Mouse (Mus musculus) midbrain, postnatal 0 days (tissue): ENCODE measurements around the gene Trim63. TPM values are rescaled to one million over a fixed set of nuclear protein-coding genes. Genes with fewer than 3 reads are reported as not detected.
A peak's percentile ranks its signal among the peaks of the same experiment; 100 is the strongest.

ENCODE experiments used
- ATAC-seq: fragments of 200-750 bp; cut with Nextera tagmentation; 2 replicates; pipeline ENCODE4 v1.8.0; 2017; ENCODE audit warnings: moderate number of reproducible peaks, mild to moderate bottlenecking, moderate TSS enrichment, moderate library complexity; ENCODE audit not compliant: low FRiP score
- DNase-seq: peaks from one replicate; pipeline ENCODE4 v3.0.0-alpha.2; 2015; ENCODE audit warnings: low spot score
- H3K27ac ChIP-seq: fragments of 300-500 bp; sonication (generic); 2 replicates; pipeline ENCODE4 v1.5.1; 2014; ENCODE audit warnings: low read depth, mild to moderate bottlenecking, low read length, mixed read lengths
- H3K27me3 ChIP-seq: fragments of 300-500 bp; sonication (generic); 2 replicates; pipeline ENCODE4 v1.6.1; 2014; ENCODE audit warnings: low read length, control low read depth, mixed read lengths; ENCODE audit not compliant: insufficient read depth
- H3K36me3 ChIP-seq: fragments of 300-500 bp; sonication (generic); 2 replicates; pipeline ENCODE4 v1.6.1; 2014; ENCODE audit warnings: low read length, control low read depth, mixed read lengths; ENCODE audit not compliant: insufficient read depth
- H3K4me1 ChIP-seq: fragments of 300-500 bp; sonication (generic); 2 replicates; pipeline ENCODE4 v1.6.1; 2014; ENCODE audit warnings: mild to moderate bottlenecking, control low read depth, antibody characterized with exemption, low read length, mixed read lengths; ENCODE audit not compliant: insufficient read depth
- H3K4me2 ChIP-seq: fragments of 300-500 bp; sonication (generic); 2 replicates; pipeline ENCODE4 v1.6.1; 2014; ENCODE audit warnings: low read depth, mild to moderate bottlenecking, low read length, mixed read lengths; ENCODE audit not compliant: poor library complexity, severe bottlenecking
- H3K4me3 ChIP-seq: fragments of 300-500 bp; sonication (generic); 2 replicates; pipeline ENCODE4 v1.5.1; 2014; ENCODE audit warnings: low read depth, mild to moderate bottlenecking, low read length, moderate library complexity
- H3K9ac ChIP-seq: fragments of 300-500 bp; sonication (generic); replicated peaks from 2 replicates; pipeline ENCODE4 v1.6.1; 2014; ENCODE audit warnings: mild to moderate bottlenecking, low read length, moderate library complexity, mixed read lengths; ENCODE audit not compliant: poor library complexity, severe bottlenecking
- H3K9me3 ChIP-seq: fragments of 300-500 bp; sonication (generic); 2 replicates; pipeline ENCODE4 v1.6.1; 2016; ENCODE audit warnings: low read length, control low read depth
- CTCF ChIP-seq: IDR thresholded peaks from 2 replicates; pipeline ENCODE4 v1.5.1; 2016; ENCODE audit warnings: antibody characterized with exemption, mild to moderate bottlenecking
- WGBS: fragments of 180-500 bp; shearing (Covaris S2); extraction: QIAGEN DNeasy Blood & Tissue Kit; methylation state at CpG from one replicate; pipeline ENCODE4 v1.1.7; 2014; 5-methylcytosine and 5-hydroxymethylcytosine counted together
- polyA plus RNA-seq: library from polyadenylated mRNA; unstranded; fragments of >200 nt; fragmentation: Nextera tagmentation; extraction: Ambion mirVana; gene quantifications from 2 replicates; pipeline ENCODE4 v1.2.1, GENCODE M21; 2015
- total RNA-seq: library from RNA; depleted of rRNA; stranded (reverse); fragments of >200 nt; gene quantifications from 2 replicates; pipeline ENCODE4 v1.2.3, GENCODE M21; 2014

Trim63 gene
- total and polyA plus RNA-seq, 2 experiments from 2014 or later: 0.73 to 2.0 TPM

DNA sequence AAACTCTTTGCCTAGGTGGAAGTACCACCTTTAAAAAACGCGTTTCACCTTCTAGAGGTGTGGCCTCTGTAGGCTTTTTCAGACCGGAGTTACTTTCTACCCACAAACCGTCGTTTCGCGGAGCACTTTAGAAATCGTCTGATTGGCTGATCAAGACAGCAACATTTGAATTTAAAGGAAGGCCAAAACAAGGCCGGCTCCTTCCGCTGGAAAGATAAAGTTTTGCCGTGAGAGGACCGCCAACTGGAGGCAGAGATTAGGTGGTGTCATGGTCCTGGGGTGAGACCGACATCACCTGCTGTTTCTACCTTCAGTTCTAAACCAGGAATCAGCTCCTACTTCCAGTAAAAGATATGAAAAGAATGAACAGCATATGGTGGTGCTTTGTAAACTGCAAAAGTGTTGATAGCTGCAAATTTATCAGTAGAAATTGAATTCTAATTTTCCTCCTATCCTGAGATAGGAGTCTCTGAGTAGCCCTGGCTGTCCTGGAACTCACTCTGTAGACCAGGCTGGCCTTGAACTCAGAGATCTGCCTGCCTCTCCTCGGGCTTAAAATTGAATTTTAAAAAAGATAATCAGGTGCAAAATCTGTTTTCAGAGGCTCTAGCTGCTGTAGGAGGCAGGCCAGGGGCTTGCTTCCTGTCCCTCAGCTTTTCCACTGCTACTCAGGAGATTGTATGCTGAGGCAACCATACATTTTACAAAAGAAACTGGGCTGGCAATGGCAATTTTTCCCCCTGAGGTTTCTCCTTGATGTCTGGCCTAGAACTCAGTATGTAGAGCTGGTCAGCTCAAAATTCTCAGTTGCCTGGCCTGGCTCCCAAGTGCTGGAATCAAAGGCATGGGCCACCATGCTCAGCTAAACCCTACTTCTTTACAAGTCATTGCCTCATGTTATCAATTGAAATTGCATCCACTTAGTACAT is 41.2 kb upstream of the Trim63 start:
- 4% methylated on average over 14 of the region's 14 CpGs for WGBS

DNA sequence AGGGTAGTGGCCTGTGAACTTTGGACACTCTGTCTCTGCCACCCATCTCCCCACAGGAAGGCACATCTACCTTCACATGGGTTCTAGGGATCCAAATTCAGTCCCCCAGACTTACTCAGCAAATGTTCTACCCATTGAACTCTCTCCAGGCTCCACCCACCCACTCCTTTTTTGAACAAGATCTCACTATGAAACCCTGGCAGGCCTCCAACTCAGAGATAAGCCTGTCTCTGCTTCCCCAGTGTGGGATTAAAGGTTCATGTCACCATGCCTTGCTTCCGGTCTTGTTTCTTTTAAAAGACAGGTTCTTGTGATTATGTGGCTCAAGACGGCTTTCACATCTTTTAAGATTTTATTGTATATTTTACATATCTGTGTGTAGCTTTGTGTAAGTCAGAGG is 30.0 kb upstream of the Trim63 start:
- Histone ChIP-seq H3K4me3 (no peak overlapping the region), H3K9me3 (no peaks in the 10 kb centered on the region), H3K36me3 (peaks cover 22% of the 10 kb centered on the region), H3K27me3 (no peaks in the 10 kb centered on the region), H3K4me2 (no peak overlapping the region), H3K9ac (no peak overlapping the region), H3K27ac (no peak overlapping the region), H3K4me1 (no peaks in the 10 kb centered on the region)
- no peak for DNase-seq
- no peak for TF ChIP-seq CTCF
- WGBS: 92% methylated on average over 2 of the region's 2 CpGs
- no peak for ATAC-seq

More for the DNA sequence above, 41.2 kb upstream of the Trim63 start:
- Histone ChIP-seq H3K27me3 (no peaks in the 10 kb centered on the region), H3K4me3 (no peak overlapping the region), H3K9me3 (no peaks in the 10 kb centered on the region), H3K27ac (no peak overlapping the region), H3K36me3 (peaks cover 20% of the 10 kb centered on the region), H3K4me1 (no peaks in the 10 kb centered on the region), H3K4me2 (no peak overlapping the region), H3K9ac (no peak overlapping the region)
- no peak for ATAC-seq
- DNase-seq: no peak
- no peak for TF ChIP-seq CTCF

DNA sequence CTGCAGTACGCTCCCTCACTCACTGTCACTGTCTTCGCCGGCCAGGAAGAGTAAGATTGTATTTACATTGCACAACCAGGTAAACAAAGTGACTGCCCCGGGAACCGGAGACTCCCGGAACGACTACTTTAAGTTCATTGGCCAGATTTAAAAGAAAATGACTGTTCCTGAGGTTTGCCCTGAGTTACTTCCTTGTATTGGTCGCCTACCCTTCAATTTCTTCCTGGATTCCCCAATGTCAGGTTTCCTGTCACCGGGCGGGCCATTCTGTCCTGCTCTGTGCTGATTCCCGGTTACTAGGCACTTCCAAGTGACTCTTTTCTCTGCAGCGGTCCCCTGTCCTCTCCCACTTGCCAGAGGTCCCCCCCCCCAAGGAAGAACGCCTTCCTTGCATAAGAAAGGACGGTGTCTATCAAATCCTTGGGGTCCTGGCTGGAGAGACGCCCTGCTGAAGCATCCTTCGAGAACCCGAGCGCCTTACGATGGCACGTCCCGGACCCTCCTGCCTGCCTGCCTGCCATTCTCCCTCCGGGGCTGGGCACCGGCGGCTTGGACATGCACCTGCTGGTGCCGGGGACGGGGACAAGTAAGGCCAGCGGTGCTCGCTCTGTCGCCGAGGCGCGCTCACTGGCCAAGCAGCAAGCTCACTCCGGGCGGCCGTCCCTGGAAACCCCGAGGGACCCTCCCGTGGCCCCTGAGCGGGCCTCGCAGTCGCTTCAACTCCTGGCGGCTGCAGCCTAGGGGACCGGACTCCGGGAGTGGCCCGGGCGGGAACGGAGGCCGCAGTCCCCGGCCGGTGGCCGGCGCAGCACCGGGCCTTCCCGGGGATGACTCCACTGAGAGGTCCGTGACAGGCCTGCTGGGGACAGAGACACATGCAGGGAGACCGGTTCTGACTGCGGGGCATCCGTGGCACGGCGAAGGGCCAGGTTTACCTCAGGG is 28.4 kb upstream of the Trim63 start:
- peak overlapping the region; percentile 100 for H3K27ac ChIP-seq
- H3K4me3 ChIP-seq: peak overlapping the region; percentile 71
- no peaks in the 10 kb centered on the region for H3K9me3 ChIP-seq
- DNase-seq (no peak), ATAC-seq (no peak; the same call in 1 of the 2 replicates)
- H3K27me3 ChIP-seq: no peaks in the 10 kb centered on the region
- H3K4me1 ChIP-seq: no peaks in the 10 kb centered on the region
- no peak for TF ChIP-seq CTCF
- peak overlapping the region; percentile 100 for H3K9ac ChIP-seq
- peaks cover 22% of the 10 kb centered on the region for H3K36me3 ChIP-seq
- 3% methylated on average over 59 of the region's 59 CpGs for WGBS
- peak overlapping the region; percentile 78 for H3K4me2 ChIP-seq

DNA sequence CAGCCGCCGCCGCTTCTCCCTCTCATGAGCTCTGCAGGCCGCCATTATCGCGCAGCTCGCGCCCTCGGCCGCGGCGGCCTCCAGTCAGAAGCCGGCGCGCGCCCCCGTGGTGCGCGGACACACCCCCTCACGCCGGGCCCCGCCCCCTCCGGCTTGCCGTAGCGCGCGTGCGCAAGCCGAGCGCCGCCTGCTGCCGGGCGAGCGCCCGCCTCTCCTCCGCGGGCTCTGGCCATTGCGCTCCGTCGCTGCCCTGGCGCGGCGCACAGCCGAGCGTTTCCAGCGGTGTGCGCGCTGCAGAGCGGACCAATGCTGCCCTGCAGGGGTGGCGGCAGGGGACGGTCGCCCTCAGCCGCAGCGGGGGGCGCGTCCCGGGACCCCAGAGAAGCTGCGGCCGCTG is 27.8 kb upstream of the Trim63 start:
- Histone ChIP-seq H3K9me3 (no peaks in the 10 kb centered on the region), H3K9ac (peak overlapping the region; percentile 100), H3K36me3 (peaks cover 17% of the 10 kb centered on the region), H3K27ac (peak overlapping the region; percentile 100), H3K4me1 (no peaks in the 10 kb centered on the region), H3K4me3 (peak overlapping the region; percentile 71), H3K27me3 (no peaks in the 10 kb centered on the region), H3K4me2 (peak overlapping the region; percentile 78)
- under 1% methylated on average over 39 of the region's 59 CpGs for WGBS
- peak; percentile 59 for TF ChIP-seq CTCF
- DNase-seq (peak; percentile 95), ATAC-seq (peak; percentile 93)

DNA sequence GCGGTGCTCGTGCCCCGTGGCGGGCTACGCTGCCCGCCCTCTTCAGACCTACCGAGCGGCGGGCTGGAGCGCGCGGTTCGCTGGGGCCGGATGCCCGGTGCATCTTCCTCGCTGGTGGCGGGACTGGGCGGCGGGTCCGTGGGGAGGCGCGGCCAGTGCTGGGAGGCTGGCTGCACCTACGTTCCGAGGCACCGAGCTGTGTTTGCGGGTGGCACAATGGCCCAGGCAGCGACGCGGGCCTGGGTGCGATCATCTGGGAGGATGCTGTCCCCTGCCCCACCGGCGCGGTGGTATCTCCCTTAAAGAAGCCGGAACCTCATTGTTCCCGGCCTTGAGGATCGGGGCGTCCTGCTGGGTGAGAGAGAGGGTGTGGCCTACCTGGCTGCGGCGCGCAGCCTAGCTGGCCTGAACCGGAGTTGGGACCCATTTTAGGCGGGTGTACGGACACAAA is 27.3 kb upstream of the Trim63 start, which contains the start of gene Pdik1l:
Gene Pdik1l, minus strand, starts transcription at position 321 of the 451 bp plus-strand sequence.
- H3K4me2 ChIP-seq: peak within 1 kb of the TSS; percentile 78
- peak within 1 kb of the TSS; percentile 100 for H3K9ac ChIP-seq
- peaks cover 16% of the 10 kb centered on the region for H3K36me3 ChIP-seq
- peak; percentile 70 for ATAC-seq
- TF ChIP-seq CTCF: no peak
- no peaks in the 10 kb centered on the region for H3K9me3 ChIP-seq
- peak within 1 kb of the TSS; percentile 71 for H3K4me3 ChIP-seq
- WGBS: under 1% methylated on average over 38 of the region's 43 CpGs
- peak; percentile 88 for DNase-seq
- H3K27me3 ChIP-seq: no peaks in the 10 kb centered on the region
- peak within 1 kb of the TSS; percentile 100 for H3K27ac ChIP-seq
- no peaks in the 10 kb centered on the region for H3K4me1 ChIP-seq
